ENCODE assay signal across 9 mouse cellular contexts in the genomic region with DNA sequence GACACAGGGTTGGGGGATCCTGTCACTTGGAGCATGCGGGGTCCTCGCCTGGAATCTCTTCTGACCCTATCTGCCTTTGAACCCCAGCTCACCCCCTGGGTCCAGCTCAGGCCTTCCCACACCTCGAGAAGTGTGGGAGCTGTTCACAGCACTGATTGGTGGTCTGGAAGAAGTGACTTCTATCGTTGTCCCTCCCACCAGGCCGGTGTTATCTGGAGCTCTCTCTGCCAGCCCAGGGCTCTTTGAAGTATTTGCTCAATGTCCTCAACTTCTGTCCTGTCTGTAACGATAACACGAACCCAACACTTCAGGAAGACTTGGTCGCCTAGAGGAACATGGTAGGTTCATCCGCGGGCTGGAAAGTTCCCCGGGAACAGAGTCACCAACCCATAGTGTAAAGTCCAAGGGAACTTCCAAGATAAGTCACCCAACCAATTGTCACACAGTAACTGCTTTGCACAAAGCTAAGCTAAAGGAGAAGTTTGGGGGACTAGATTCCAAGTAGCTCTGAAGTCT. TPM values are rescaled to one million over a fixed set of nuclear protein-coding genes. Genes with fewer than 3 reads are reported as not detected.
DNase-seq lines count a peak whose midpoint lies in the region; ATAC-seq lines count a peak whose summit lies in the region.
"Had no signal": no experiment of that assay in that cellular context is flagged by ENCODE, and none has a peak within 500 bp of the region (broad histone marks: within the 10 kb centered on the region; RNA-seq: fewer than 3 reads in every experiment).

No protein-coding gene starts in this region.

- no peak overlapping the region for H3K9ac ChIP-seq in lung, embryonic 15.5 days
- peak overlapping the region; percentile 96 for H3K9ac ChIP-seq in intestine, embryonic 16.5 days (ENCODE audit: low read depth, low read length)
- no peak overlapping the region for H3K9ac ChIP-seq in stomach, embryonic 15.5 days

- H3K27me3 ChIP-seq in lung, embryonic 15.5 days: peaks cover 15% of the 10 kb centered on the region
- 0 out of 2 replicates have a peak, but pooled peaks cover 4% of the 10 kb centered on the region for H3K27me3 ChIP-seq in intestine, embryonic 16.5 days (replicated peaks; ENCODE audit: control insufficient read depth, insufficient read depth, low read length)
- peaks cover 10% of the 10 kb centered on the region; the same call in 1 of the 2 replicates for H3K27me3 ChIP-seq in stomach, embryonic 15.5 days (replicated peaks)

- no peaks in the 10 kb centered on the region for H3K36me3 ChIP-seq in lung, embryonic 15.5 days
- no peaks in the 10 kb centered on the region; the same call in 1 of the 2 replicates for H3K36me3 ChIP-seq in intestine, embryonic 16.5 days (ENCODE audit: control insufficient read depth, insufficient read depth, low read length)
- H3K36me3 ChIP-seq in stomach, embryonic 15.5 days: no peaks in the 10 kb centered on the region

- H3K27ac ChIP-seq in lung, embryonic 15.5 days: no peak overlapping the region
- H3K27ac ChIP-seq in intestine, embryonic 16.5 days (ENCODE audit: low read length): peak overlapping the region; percentile 90
- no peak overlapping the region for H3K27ac ChIP-seq in stomach, embryonic 15.5 days

- H3K9me3 ChIP-seq in lung, embryonic 15.5 days: no peaks in the 10 kb centered on the region
- H3K9me3 ChIP-seq in intestine, embryonic 16.5 days (ENCODE audit: control insufficient read depth, low read length): no peaks in the 10 kb centered on the region
- no peaks in the 10 kb centered on the region for H3K9me3 ChIP-seq in stomach, embryonic 15.5 days

- no peak for ATAC-seq in lung, embryonic 15.5 days (ENCODE audit: borderline replicate concordance, extremely low read depth, low FRiP score, low TSS enrichment)
- peak; percentile 9; the same call in 1 of the 2 replicates for ATAC-seq in intestine, embryonic 16.5 days
- ATAC-seq in stomach, embryonic 15.5 days (ENCODE audit: insufficient read depth, low FRiP score, low read depth): no peak

- peak overlapping the region; percentile 93; the same call in 1 of the 2 replicates for H3K4me3 ChIP-seq in lung, embryonic 15.5 days
- peak overlapping the region; percentile 88 for H3K4me3 ChIP-seq in intestine, embryonic 16.5 days (ENCODE audit: low read length)
- H3K4me3 ChIP-seq in stomach, embryonic 15.5 days (replicated peaks): peak overlapping the region; percentile 78

- WGBS in lung, embryonic 15.5 days: 37% methylated on average over 11 of the region's 11 CpGs
- 47% methylated on average over 11 of the region's 11 CpGs for WGBS in intestine, embryonic 16.5 days
- WGBS in stomach, embryonic 15.5 days: 56% methylated on average over 11 of the region's 11 CpGs

- H3K4me1 ChIP-seq in lung, embryonic 15.5 days: peaks cover 37% of the 10 kb centered on the region
- H3K4me1 ChIP-seq in intestine, embryonic 16.5 days (ENCODE audit: control insufficient read depth, insufficient read depth, low read length): peaks cover 29% of the 10 kb centered on the region
- H3K4me1 ChIP-seq in stomach, embryonic 15.5 days: peaks cover 29% of the 10 kb centered on the region

- peak; percentile 31 for DNase-seq in cerebellum, adult 11-12 months
- DNase-seq in cerebellum, postnatal 10 days: no peak
- no peak for DNase-seq in lung, postnatal 36 days
- no peak for DNase-seq in frontal cortex, postnatal 14 days (ENCODE audit: low spot score in 2 of 2)
- no peak for DNase-seq in embryo, embryonic 11 days
- DNase-seq: right cerebral cortex, postnatal 25 days had no signal

- H3K4me2 ChIP-seq in lung, embryonic 15.5 days: peak overlapping the region; percentile 86
- H3K4me2 ChIP-seq in intestine, embryonic 16.5 days (ENCODE audit: low read depth, low read length): peak overlapping the region; percentile 77
- peak overlapping the region; percentile 84 for H3K4me2 ChIP-seq in stomach, embryonic 15.5 days

RNA-seq across cellular contexts. Expression of gene Mllt6, which starts 4.4 kb away (rescaled TPM):
- 3.2 and 3.3 TPM in 2 replicates for polyA plus RNA-seq in lung, embryonic 15.5 days (2015; fragmentation: Nextera tagmentation; extraction: Ambion mirVana)
- polyA plus RNA-seq in intestine, embryonic 16.5 days (2015; fragmentation: Nextera tagmentation; extraction: Ambion mirVana): 2.2 and 2.6 TPM in 2 replicates
- 2.2 TPM in 2 replicates for polyA plus RNA-seq in stomach, embryonic 15.5 days (2015; fragmentation: Nextera tagmentation; extraction: Ambion mirVana)

RNA-seq across cellular contexts. Expression of gene Cisd3, which starts 26.8 kb away (rescaled TPM):
- polyA plus RNA-seq in lung, embryonic 15.5 days (2015; fragmentation: Nextera tagmentation; extraction: Ambion mirVana): 44.1 and 45.5 TPM in 2 replicates
- polyA plus RNA-seq in intestine, embryonic 16.5 days (2015; fragmentation: Nextera tagmentation; extraction: Ambion mirVana): 120 and 135 TPM in 2 replicates
- 37.2 and 40.7 TPM in 2 replicates for polyA plus RNA-seq in stomach, embryonic 15.5 days (2015; fragmentation: Nextera tagmentation; extraction: Ambion mirVana)

RNA-seq across cellular contexts. Expression of gene Epop, which starts 29.3 kb away (rescaled TPM):
- 4.3 and 4.4 TPM in 2 replicates for polyA plus RNA-seq in lung, embryonic 15.5 days (2015; fragmentation: Nextera tagmentation; extraction: Ambion mirVana)
- polyA plus RNA-seq in intestine, embryonic 16.5 days (2015; fragmentation: Nextera tagmentation; extraction: Ambion mirVana): 1.1 and 1.3 TPM in 2 replicates
- polyA plus RNA-seq in stomach, embryonic 15.5 days (2015; fragmentation: Nextera tagmentation; extraction: Ambion mirVana): 3.7 and 3.9 TPM in 2 replicates

RNA-seq across cellular contexts. Expression of gene Pcgf2, which starts 41.5 kb away (rescaled TPM):
- polyA plus RNA-seq in lung, embryonic 15.5 days (2015; fragmentation: Nextera tagmentation; extraction: Ambion mirVana): 12.1 and 13.2 TPM in 2 replicates
- 11.9 and 12.1 TPM in 2 replicates for polyA plus RNA-seq in intestine, embryonic 16.5 days (2015; fragmentation: Nextera tagmentation; extraction: Ambion mirVana)
- 12.1 and 13.6 TPM in 2 replicates for polyA plus RNA-seq in stomach, embryonic 15.5 days (2015; fragmentation: Nextera tagmentation; extraction: Ambion mirVana)

RNA-seq across cellular contexts. Expression of gene Psmb3, which starts 44.4 kb away (rescaled TPM):
- polyA plus RNA-seq in lung, embryonic 15.5 days (2015; fragmentation: Nextera tagmentation; extraction: Ambion mirVana): 465 and 505 TPM in 2 replicates
- 419 and 429 TPM in 2 replicates for polyA plus RNA-seq in intestine, embryonic 16.5 days (2015; fragmentation: Nextera tagmentation; extraction: Ambion mirVana)
- 396 and 424 TPM in 2 replicates for polyA plus RNA-seq in stomach, embryonic 15.5 days (2015; fragmentation: Nextera tagmentation; extraction: Ambion mirVana)
